Mouse (Mus musculus) duodenum, adult 2 months (tissue): ENCODE data around the gene Pi4k2a. TPM values are rescaled to one million over a fixed set of nuclear protein-coding genes. Genes with fewer than 3 reads are reported as not detected.

Experiments used
- polyA plus RNA-seq: library from polyadenylated mRNA; depleted of rRNA; stranded (reverse); fragments of >200 nt; gene quantifications from 2 replicates; pipeline ENCODE4 v1.2.3, GENCODE M21; 2012; ENCODE audit warnings: low replicate concordance; rRNA removed

The Pi4k2a gene
- 17.0 and 24.9 TPM in 2 replicates for polyA plus RNA-seq

DNA sequence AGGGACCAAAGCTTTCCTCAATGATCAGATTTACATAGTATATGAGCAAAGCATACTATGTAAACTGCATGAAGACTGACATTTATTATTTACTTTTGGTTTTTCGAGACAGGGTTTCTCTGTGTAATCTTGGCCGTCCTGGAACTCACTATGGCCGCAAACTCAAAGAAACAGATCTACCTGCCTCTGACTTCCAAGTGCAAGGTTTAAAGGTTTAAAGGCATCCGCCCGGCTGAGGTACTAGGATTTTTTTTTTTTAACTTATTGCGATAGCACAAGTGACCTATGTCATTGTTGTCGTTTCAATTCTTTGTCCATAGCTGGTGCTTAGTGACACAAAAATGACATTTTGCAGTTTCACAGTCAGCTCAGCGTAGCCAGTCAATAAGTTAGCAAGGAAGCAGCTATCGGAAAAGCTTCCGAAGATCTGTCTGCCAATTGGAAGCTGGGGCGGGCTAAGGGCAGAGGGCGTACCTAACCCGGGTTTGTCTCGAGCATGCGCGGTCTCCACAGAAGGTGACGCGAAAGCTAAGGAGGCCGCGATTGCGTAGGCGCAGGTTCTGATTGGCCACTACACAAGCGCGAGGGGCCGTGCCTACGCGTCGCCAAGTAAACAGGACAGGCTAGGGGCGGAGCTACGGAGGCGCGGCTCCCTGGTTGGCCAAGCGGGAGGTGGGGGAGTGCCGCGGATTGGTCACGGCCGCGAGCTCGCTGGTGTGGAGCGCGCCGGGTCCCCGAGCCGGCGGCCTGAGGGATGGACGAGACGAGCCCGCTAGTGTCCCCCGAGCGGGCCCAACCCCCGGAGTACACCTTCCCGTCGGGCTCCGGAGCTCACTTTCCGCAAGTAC lies at the start of gene Pi4k2a:
Pi4k2a (plus strand) TSS at position 723 of the 848 bp plus-strand sequence.

DNA sequence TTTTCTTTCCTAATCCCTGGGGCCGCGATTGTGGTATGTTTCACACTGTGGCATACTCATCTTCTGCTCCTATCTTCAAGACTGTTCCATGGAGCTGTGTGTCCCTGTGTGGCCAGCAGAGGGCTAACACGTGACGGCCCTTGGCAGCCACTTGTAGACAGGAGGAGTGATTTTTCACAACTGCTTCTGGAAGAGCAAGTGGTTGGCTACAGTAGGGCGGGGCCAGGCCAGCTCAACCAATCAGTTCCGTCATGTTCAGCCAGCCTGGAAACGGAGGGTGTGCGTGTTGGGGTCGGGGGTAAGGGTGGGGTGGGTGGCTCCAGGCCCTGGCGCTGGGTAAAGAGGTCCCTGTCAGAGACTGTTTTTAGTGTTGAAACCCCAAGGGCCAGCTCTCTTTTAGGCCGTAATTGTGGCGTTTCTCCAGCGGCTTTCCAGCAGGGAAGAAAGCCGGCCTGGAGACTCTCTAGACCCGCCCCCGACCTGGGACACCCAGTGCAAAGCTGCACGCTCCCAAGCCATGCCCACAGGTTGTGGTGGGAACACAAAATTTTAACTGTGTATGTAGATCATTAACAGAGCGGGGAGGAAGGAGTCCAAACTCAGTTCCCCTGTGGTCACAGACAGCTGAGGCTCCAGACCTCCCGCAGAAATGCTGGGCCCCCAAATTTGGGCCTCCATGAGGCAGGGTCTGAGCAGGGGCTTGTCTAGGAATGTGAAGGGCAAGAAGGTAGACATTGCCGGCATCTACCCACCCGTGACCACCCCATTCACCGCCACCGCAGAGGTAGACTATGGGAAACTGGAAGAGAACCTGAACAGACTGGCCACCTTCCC lies 44.8 kb upstream of the Pi4k2a start, which contains the start of gene Hoga1:
Hoga1 (plus strand) TSS at position 342 of the 834 bp plus-strand sequence.

DNA sequence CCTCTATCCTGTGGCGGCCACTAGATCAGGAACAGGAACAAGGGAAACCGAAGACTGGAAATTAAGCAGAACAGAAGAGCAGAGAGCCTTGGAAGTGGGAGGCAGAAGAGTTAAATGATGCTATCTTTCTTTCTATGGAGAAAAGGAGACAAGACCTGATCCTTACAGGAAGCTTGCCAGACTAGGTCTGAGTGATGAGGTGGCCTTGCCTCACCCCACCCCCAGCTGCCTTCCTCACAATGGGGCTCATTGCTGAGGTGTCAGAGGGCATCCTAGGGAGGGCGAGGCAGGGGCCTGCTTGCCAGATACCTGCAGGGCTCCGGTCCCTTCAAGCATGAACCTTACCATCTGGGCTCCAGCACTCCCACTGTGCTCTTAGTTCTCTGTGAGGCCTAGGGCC lies 38.3 kb upstream of the Pi4k2a start, which contains the start of gene 4933411K16Rik:
4933411K16Rik (plus strand) TSS at position 301 of the 400 bp plus-strand sequence.

DNA sequence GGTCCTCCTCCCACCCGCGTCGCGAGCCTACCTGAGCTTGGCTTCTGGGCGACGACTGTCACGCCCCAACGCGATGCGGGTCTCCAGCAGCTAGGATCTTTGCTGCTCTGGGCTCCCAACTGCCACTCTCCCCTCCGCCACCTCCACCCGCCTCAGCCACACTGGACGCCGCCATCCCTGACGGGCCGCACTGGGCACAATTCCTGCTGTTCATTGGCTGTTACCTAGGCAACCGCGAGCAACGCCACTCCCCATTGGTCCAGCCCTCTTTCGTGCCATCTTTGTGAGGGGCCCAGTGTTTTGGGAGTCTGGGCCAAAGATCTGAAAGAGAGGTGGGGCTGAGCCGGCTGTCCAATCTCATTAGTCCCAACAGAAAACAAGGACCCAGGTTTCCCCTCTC lies 4.1 kb upstream of the Pi4k2a start, which contains the start of gene Morn4:
Morn4 (minus strand) TSS at position 192 of the 400 bp plus-strand sequence.

DNA sequence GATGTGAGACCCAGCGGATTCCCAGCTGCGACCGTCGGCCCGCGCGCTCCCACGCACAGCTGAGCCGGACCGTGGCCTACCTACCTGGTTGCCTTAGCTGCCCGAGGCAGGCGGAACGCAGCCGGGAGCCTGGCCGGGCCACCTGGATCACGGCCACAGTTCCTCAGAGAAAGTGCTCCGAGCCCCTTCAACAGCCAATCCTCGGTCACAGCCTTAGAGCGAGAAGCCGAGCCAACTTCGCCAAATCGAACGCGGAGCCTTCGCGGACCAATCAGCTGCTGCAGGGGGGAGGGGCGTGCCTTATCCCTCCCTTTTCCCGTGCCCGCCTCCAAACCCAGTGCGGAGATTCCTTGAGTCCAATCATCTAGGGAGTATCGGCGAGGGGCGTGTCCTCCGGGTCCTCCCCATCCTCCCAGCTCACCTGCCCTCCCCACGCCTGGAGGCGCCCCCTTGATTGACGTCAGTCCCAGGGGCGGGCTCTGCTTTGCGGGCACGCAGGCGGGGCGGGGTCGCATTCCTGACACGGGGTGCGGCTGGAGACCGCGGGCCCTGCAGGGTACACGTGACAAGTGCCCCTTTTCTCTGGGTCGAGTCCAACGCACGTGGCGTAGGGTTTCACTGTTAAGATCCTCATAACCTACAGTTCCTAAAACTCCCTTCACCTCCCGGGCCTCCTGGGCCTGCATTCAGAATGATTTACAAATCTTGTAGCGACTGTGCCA lies 38.7 kb downstream of the Pi4k2a start, which contains the start of gene Avpi1:
Avpi1 (minus strand) TSS at position 273 of the 722 bp plus-strand sequence.

DNA sequence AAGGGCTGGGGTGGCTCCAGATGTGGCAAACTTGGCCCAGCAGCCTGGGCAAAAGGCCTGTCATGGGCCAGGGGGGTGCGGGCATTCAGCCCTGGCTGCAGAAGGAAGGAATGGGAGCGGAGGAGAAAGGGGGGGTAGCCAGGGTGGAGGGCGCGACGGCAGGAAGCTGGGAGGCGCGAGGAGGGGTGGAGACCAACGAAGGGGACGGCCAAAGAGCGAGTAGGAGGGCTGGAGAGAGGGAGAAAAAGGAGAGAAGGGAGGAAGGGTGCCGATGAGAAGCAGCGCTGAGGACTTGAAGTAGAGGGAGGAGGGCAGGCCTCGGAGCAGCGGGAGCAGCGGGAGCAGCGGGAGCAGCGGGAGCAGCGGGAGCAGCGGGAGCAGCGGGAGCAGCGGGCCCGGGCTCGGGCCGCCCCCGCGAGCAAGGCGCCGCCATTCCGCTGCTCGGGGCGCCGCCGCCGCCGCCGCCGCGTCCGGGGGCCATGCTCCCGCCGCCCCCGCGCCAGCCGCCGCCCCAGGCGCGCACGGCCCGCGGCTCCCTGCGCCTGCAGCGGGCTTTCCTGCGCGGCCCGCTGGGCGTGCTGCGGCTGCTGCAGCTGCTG lies 57.0 kb downstream of the Pi4k2a start, which contains the start of gene Marveld1:
Marveld1 (plus strand) TSS at position 231 of the 599 bp plus-strand sequence.

DNA sequence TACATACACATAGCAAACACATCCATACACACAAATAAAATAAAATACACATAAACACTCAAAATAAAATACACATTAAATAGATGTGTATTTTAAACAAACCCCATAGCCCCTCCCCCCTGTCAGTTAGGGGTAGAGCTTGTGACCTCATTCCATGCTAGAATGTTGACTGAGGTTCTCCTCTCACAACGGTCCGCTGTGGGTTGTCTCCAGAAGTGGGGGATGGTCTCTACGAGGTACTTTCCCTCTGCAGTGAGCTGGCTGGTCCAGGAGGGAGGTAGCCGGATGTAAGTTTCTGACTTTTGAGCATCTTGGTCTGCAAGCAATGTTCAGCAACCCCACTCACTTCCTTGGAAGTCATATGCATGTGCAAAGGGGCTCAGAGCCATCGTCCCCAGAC lies 73.5 kb downstream of the Pi4k2a start, which contains the start of gene Zfyve27:
Zfyve27 (plus strand) TSS at position 188 of the 400 bp plus-strand sequence.

Other genes starting within 250 kb of the Pi4k2a start
- 29.2 and 91.6 TPM in 2 replicates for gene Frat2, start 242.3 kb upstream of the Pi4k2a start, polyA plus RNA-seq
- 2.8 and 2.9 TPM in 2 replicates for gene Rrp12, start 194.3 kb upstream of the Pi4k2a start, polyA plus RNA-seq
- gene Pgam1, start 178.5 kb upstream of the Pi4k2a start, polyA plus RNA-seq, result 189 and 241 TPM in 2 replicates
- 1.5 and 5.1 TPM in 2 replicates for gene Exosc1, start 157.0 kb upstream of the Pi4k2a start, polyA plus RNA-seq
- 28.6 and 43.7 TPM in 2 replicates for gene Zdhhc16, start 157.0 kb upstream of the Pi4k2a start, polyA plus RNA-seq
- gene Mms19, start 109.3 kb upstream of the Pi4k2a start, polyA plus RNA-seq, result 32.3 and 33.0 TPM in 2 replicates
- gene Ubtd1, start 108.7 kb upstream of the Pi4k2a start, polyA plus RNA-seq, result 8.4 and 11.7 TPM in 2 replicates
- not detected in 2 replicates for gene Ankrd2, start 54.5 kb upstream of the Pi4k2a start, polyA plus RNA-seq
- 2.5 and 2.9 TPM in 2 replicates for gene Hoga1, start 44.9 kb upstream of the Pi4k2a start, polyA plus RNA-seq
- 0.23 TPM in 1 of 2 replicates, not detected in the other for gene 4933411K16Rik, start 38.2 kb upstream of the Pi4k2a start, polyA plus RNA-seq
- gene Morn4, start 4.1 kb upstream of the Pi4k2a start, polyA plus RNA-seq, result 1.1 and 2.1 TPM in 2 replicates
- 10.0 and 16.3 TPM in 2 replicates for gene Avpi1, start 38.6 kb downstream of the Pi4k2a start, polyA plus RNA-seq
- 43.8 and 52.5 TPM in 2 replicates for gene Marveld1, start 56.9 kb downstream of the Pi4k2a start, polyA plus RNA-seq
- 18.9 and 24.7 TPM in 2 replicates for gene Zfyve27, start 73.5 kb downstream of the Pi4k2a start, polyA plus RNA-seq
- gene Sfrp5, start 111.8 kb downstream of the Pi4k2a start, polyA plus RNA-seq, result 15.2 and 20.1 TPM in 2 replicates
- 0.84 and 1.2 TPM in 2 replicates for gene Golga7b, start 157.1 kb downstream of the Pi4k2a start, polyA plus RNA-seq